Mouse (Mus musculus): Measurements from ENCODE around the gene Gm28038.

- TF ChIP-seq POLR2A (IDR thresholded peaks at IDR 0.05; ENCODE audit: borderline replicate concordance, extremely low read depth, insufficient read depth, insufficient read length, poor library complexity, severe bottlenecking) (no peak), CTCF (IDR thresholded peaks at IDR 0.05; ENCODE audit: borderline replicate concordance, extremely low read depth, insufficient read depth, insufficient read length) (no peak)
These were observed 61.2 kb downstream of the Gm28038 start for GRCm38 (mm10) chr2:30342061-30342460.
